Mouse (Mus musculus): ENCODE data around the gene Dlgap5.
"Not testable (repeated sequence)": the region's sequence is repeated elsewhere in the genome, so short reads cannot be mapped to it uniquely, and the experiment has no call there.

Dlgap5 gene

DNA sequence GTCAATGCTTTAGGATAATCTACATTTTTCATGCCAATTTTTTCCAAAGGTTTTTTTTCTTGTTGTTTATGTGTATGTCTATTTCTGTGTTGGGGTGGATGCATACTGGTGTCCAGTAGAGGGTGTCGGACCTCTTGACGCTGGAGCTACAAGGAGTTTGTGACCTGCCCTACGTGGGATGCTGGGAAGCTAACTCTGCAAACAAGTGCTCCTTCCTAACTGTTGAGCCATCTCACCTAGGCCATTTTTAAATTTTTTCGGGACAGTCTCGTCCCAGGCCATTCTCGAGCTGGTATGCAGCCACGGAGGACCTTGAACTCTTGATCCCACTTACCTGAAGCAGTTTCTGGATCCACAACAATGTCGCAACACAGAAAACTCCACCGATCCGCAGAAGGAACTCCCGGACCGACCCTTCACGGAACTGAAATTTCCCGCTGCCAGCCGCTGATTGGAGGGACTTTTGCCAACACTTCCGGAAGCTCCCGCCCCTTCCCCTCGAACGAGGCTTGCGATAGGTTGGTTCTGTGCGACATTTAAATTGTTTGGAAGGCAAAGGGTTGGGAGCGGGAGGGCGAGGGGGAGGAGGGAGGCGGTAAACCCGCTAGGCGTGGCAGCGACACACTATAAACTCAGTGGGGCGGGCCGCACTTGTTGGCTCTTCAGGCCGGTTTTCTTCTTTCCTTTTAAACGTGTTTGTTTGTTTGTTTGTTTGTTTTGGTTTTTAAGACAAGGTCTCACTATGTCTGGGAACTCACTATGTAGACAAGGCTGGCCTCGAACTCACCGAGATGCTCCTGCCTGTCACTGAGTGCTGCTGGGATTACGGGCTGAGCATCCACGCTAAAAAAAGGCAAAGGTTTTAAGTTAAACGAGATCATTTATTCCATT lies at the start of gene Dlgap5:
Gene Dlgap5 (minus strand): TSS at position 633 of the 891 bp plus-strand sequence.
- DNase-seq (ENCODE audit: extremely low spot score, low spot score) = peak; percentile 91

DNA sequence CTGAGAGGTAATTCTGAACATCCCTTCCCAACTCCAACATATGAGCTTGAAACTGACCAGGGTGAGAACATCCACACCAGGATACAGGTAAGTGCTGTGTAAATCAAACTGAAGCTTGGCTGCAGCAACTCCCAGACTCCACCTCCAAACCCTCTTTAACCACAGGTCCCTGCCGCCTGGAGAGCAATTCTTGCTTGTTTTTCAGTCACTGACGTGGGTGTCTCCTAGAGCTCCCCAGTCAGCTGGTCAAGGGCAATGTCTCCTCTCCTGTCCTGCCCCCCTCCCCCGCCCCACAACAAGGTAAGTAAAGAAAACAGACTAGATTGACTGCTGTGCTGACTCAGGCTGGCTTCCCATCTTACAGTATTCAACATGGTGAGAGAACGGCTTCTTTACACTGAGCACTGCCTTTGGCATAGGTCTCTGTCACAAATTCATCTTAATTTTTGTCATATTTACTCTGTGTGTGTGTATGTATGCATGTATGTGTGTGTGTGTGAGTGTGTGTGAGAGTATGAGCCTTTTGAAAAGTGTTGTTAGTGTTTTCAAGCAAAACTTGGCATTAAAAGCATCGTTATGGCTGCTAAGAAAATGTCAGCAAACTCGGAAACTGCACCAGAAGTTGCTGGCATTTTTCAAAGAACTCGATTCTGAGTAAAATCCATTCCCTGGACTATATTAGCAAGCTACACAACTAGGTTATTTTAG lies 47.4 kb upstream of the Dlgap5 start:
- no peak for DNase-seq (ENCODE audit: extremely low spot score, low spot score)

DNA sequence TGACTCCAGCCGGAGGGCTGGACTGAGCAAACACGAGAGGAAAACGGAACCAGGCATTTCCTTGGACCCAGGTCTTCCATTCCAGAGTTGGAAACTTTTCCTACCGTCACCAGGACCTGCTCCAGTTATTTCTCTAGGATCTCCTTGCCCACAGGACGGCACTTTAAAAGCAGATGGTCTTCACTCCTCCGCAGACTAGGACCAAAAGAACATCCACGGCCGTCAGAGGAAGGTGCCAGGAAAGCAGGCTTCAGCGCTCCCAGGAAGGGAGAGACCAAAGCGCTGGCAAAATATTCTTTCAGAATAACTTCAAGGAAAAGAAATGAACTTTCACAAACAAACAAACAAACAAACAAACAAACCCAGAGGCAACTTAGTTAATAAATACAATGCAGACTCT lies 46.2 kb upstream of the Dlgap5 start:
- no peak for DNase-seq (ENCODE audit: extremely low spot score, low spot score)

GRCm38 (mm10) chr14:47462877-47463460 lies 44.8 kb upstream of the Dlgap5 start:
- no peak for DNase-seq (ENCODE audit: extremely low spot score, low spot score)

- no peak for DNase-seq (ENCODE audit: extremely low spot score, low spot score)
Measured at GRCm38 (mm10) chr14:47462453-47462852, 44.2 kb upstream of the Dlgap5 start.

DNA sequence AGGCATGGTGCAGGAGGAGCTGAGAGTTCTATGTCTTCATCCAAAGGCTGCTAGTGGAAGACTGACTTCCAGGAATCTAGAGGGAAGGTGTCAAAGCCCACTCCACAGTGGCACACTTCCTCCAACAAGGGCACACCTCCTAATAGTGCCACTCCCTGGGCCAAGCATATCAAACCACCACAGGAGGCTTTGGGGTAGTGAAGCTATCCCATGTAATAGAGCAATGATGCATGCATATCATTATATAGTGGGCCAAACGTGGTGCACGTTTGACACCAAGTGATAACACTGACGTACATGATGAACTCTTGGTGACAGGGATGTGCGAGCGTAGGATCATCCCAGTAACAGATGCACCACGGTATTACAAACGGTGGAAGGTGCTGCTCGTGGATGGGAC lies 43.8 kb upstream of the Dlgap5 start:
- no peak for DNase-seq (ENCODE audit: extremely low spot score, low spot score)

GRCm38 (mm10) chr14:47459556-47459955 lies 41.3 kb upstream of the Dlgap5 start:
- no peak for DNase-seq (ENCODE audit: extremely low spot score, low spot score)

GRCm38 (mm10) chr14:47450121-47450520 lies 31.9 kb upstream of the Dlgap5 start, which contains the start of gene Fbxo34:
Fbxo34 (plus strand) TSS chr14:47450421.
- not testable (repeated sequence) for DNase-seq (ENCODE audit: extremely low spot score, low spot score)

DNA sequence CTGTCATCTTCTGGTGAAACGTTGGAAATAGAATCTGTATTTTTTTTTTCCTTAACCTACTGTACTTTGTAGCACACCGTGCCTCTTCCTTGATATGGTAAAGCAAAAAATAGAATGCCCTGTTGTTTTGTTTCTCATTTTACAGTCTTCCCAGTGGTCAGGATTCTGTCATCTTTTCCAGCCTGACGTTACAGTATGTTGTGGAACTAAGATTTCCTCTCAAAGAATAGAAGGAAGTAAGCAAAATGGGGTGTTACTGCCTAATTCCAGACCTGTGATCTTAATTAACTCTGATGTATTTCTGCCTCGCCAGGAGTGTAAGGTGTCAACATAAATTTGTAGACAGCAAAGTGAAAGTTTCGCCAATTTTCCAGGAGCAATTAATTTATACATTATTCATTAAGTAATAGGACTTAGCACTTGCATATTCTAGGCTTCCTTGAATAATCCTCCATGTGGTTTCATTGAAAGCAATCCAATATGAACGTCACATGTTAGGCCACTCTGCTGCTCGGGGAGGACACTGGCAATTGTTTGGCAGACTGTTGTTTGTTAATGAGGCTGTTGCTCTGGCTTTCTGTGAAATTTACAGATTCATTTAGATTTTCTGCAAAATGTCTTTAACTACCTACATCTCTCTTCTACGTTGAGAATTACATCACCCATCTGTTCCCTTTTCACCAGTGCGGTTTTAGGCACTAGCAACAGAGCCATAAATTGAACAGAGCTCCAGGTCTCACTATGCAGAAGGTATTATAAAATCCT lies 27.3 kb upstream of the Dlgap5 start:
- DNase-seq (ENCODE audit: extremely low spot score, low spot score) = no peak

DNA sequence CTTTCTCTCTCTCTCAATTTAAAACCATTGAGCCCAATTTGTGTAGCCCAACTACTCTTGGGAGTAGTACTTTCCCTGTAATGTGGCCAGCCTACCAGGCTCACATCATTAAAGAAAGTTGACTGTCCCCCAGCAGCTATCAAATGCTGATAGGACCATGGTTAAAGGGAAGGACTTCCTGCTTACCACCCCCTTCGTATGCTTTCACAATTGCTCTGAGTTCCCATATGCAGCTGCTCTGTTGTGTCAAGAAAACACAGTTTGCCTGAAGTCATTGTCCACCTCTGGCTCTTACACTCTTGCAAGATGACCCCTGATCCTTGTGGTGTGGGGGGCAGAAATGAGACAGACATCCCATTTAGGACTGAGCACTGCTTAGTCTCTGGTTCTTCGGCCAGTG lies 26.7 kb upstream of the Dlgap5 start:
- DNase-seq (ENCODE audit: extremely low spot score, low spot score) = no peak

GRCm38 (mm10) chr14:47438947-47439346 lies 20.7 kb upstream of the Dlgap5 start:
- DNase-seq (ENCODE audit: extremely low spot score, low spot score) = no peak

- DNase-seq (ENCODE audit: extremely low spot score, low spot score) = no peak
Measured at GRCm38 (mm10) chr14:47432987-47433386, 14.8 kb upstream of the Dlgap5 start.

GRCm38 (mm10) chr14:47422466-47422865 lies 4.3 kb upstream of the Dlgap5 start:
- DNase-seq (ENCODE audit: extremely low spot score, low spot score) = no peak

GRCm38 (mm10) chr14:47421606-47422005 lies 3.4 kb upstream of the Dlgap5 start:
- no peak for DNase-seq (ENCODE audit: extremely low spot score, low spot score)

DNA sequence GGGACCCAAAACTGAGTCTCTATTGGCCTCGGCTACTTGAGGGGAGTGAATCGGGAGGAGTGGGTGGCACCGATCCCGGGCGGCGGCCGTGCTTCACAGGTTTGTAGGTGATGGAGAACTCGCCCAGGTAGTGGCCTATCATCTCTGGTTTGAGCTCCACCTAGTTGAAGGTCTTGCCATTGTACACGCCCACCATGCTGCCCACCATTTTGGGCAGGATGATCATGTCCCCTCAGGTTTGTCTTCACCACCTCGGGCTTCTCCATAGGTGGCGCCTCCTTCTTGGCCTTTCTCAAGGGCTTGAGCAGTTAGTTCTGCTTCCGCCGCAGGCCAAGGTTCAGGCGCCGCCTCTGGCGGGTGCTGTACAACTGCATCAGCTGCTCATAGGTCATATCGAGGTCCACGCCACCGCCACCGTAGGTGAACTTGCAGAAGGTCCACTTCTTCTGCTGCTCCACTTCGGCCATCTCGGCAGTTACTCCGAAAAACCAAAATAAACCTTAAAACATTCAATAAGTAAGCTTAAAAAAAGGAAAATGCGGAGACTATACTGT lies 1.6 kb upstream of the Dlgap5 start:
- DNase-seq (ENCODE audit: extremely low spot score, low spot score) = no peak

DNA sequence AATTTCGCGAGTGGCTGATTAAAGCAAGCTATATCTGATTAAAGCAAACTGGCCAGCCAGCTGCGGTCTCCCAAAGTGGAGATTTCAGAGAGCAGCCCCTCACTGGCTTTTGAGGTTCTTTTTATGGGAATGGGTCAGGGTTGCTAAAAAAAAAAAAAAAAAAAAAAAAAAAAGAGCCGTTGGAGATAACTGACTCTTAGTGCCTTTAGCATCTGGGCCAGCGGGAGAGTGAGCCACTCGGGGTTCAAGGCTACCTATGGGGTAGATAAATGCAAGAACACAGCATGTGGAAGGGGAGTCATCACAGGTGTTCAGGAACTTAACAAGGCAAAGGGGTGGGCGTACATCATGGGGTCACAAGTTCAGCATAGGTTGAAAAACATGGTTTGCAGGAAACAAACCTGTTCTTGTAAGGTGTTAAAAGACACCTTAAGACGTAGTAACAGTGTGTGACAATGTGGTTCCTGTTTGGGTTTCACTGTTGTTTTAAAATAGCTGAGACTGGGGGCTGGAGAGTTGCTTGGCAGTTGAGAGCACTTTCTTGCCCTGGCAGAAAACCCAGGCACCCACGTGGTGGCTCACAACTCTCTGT lies 923 bp upstream of the Dlgap5 start:
- no peak for DNase-seq (ENCODE audit: extremely low spot score, low spot score)

DNA sequence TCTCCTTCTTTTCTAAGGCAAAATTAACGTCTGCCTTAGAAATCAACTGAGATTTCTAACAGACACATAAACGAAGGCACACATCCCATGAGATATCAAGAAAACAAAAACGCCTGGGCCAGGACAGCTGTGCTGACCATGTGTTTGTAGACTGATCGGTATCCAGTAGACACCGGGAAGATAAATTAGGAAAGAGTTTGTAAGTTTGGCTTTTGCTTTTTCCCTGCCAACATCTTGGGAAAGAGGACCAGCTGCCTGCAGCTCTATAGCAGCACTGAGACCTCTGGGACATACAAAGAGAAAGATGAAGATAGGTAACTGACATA lies 422 bp upstream of the Dlgap5 start:
- no peak for DNase-seq (ENCODE audit: extremely low spot score, low spot score)

DNA sequence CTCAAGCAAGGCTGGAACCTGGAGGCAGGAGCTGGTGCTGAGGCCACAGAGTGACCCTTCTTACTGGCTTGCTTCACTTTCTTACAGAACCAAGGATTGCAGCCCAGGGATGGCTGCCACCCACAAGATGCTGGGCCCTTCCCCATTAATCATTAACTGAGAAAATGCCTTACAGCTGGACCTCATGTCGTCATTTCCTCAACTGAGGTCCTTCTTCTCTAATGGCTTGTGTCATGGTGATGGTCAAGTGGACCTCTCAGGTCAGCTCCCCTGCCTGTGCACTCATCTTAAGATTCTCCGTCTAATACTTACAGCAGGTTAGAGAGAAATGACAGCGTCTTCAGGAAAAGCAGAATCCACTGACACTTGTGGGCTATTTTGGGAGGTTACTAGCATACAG lies 861 bp downstream of the Dlgap5 start:
- DNase-seq (ENCODE audit: extremely low spot score, low spot score) = no peak

DNA sequence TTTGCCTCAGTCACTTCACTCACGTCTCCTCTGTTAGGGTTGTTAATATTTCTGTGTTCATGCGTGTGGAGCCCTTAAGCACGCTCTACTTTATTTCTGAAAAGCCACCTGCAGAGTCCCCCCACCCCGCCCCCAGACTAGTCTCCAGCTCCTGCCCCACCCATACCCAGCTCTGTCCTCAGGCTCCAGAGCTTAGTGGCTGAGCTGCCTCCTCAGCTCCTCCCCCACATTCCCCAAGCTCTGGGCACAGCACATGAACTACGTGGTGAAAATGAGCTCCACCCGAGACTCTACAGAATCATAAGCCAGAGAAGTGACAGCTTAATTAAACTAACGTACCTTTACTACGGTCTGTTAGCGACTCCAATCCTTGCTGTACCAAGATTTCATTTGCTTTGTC lies 12.2 kb downstream of the Dlgap5 start:
- DNase-seq (ENCODE audit: extremely low spot score, low spot score) = no peak

DNA sequence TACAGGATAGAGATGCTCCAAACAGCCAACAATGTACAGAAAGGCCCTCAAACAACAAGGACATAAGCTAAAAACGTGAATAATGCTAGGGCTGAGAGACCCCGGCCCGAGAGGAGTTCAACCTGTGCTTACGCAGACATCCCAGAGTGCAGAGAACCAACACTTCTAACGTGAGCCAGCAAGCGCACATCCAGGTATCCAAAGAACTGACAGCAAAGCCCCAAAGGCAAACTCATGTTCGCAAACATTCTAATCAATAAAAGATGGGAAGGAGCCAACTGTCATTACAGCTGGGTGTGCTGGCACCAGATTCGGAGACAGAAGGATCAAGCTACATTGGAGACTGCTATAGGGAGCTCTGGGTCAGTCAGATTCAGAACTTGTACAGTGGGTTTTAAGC lies 15.5 kb downstream of the Dlgap5 start:
- DNase-seq (ENCODE audit: extremely low spot score, low spot score) = no peak

DNA sequence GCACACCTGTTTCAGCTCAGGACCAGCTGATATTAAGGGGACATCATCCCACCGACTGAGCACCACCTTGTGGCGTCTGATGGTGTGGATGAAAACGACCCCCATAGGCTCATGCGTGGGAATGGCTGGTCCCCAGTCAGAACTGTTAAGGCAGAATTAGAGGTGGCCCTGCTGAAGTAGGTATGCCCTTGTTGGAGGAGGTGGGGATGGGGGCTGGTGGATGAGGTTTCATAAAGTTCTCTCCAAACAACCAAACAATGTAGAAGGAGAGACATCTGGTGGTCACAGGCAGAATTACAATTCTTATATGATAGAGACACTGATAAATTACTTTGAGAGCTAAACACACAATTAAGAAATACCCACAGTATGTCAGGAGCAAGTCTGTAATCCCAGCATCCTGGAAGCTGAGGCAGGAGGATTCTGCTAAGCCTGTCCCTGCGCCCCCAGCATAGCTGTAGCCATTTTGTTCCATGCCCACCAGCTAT lies 22.0 kb downstream of the Dlgap5 start:
- no peak for DNase-seq (ENCODE audit: extremely low spot score, low spot score)

All from neural tube, embryonic 10.5 days (tissue).